Mouse (Mus musculus) MEL (cell line): ENCODE measurements around the gene Adprh. TPM values are rescaled to one million over a fixed set of nuclear protein-coding genes. Genes with fewer than 3 reads are reported as not detected.

Experiments
- DNase-seq: peaks from one replicate; pipeline ENCODE4 v3.0.0; 2011; ENCODE audit warnings: low read depth, low spot score
- H3K27ac ChIP-seq: 2 replicates; pipeline ENCODE4 v1.5.1; 2012; ENCODE audit warnings: low read depth, mild to moderate bottlenecking, control low read depth, low read length, moderate library complexity; ENCODE audit not compliant: control insufficient read depth
- H3K27me3 ChIP-seq, 2 experiments: fragments of 150-350 bp in 1 of 2; sonication (generic) in 1 of 2; 2 replicates each; pipeline ENCODE4 v1.6.1; 2012; ENCODE audit warnings: low read length in 2 of 2, mild to moderate bottlenecking in 2 of 2, improper control_type of control experiment in 1 of 2, moderate library complexity in 1 of 2; ENCODE audit not compliant: insufficient read depth in 2 of 2, control insufficient read depth in 1 of 2
- H3K36me3 ChIP-seq, 2 experiments: 2 replicates each; pipeline ENCODE4 v1.6.1; 2012 to 2014; ENCODE audit warnings: low read length in 2 of 2, improper control_type of control experiment in 1 of 2, inconsistent platforms in 1 of 2, mild to moderate bottlenecking in 1 of 2; ENCODE audit not compliant: insufficient read depth in 2 of 2, control insufficient read depth in 1 of 2
- H3K4me1 ChIP-seq, 2 experiments: fragments of 150-350 bp in 1 of 2; sonication (generic) in 1 of 2; 2 replicates each; pipeline ENCODE4 v1.6.1; 2012; ENCODE audit warnings: low read length in 2 of 2, improper control_type of control experiment in 1 of 2, mild to moderate bottlenecking in 1 of 2; ENCODE audit not compliant: insufficient read depth in 2 of 2, control insufficient read depth in 1 of 2
- H3K4me3 ChIP-seq, 2 experiments: fragments of 150-350 bp in 1 of 2; sonication (generic) in 1 of 2; 2 replicates each; pipeline ENCODE4 v1.5.1; 2012; ENCODE audit warnings: low read depth in 2 of 2, low read length in 2 of 2, mild to moderate bottlenecking in 2 of 2, moderate library complexity in 2 of 2, control low read depth in 1 of 2, improper control_type of control experiment in 1 of 2; ENCODE audit not compliant: control insufficient read depth in 1 of 2, insufficient read depth in 1 of 2
- H3K79me2 ChIP-seq: 2 replicates; pipeline ENCODE4 v1.6.1; 2012; ENCODE audit warnings: mild to moderate bottlenecking, low read length, moderate library complexity; ENCODE audit not compliant: control insufficient read depth, poor library complexity, insufficient read depth
- H3K9ac ChIP-seq: 2 replicates; pipeline ENCODE4 v1.6.1; 2012; ENCODE audit warnings: low read depth, mild to moderate bottlenecking, control low read depth, low read length, moderate library complexity; ENCODE audit not compliant: control insufficient read depth, poor library complexity, severe bottlenecking
- H3K9me3 ChIP-seq: fragments of 150-350 bp; sonication (generic); replicated peaks from 2 replicates; pipeline ENCODE4 v1.6.1; 2012; ENCODE audit warnings: mild to moderate bottlenecking, low read length, improper control_type of control experiment, moderate library complexity; ENCODE audit not compliant: insufficient read depth
- BHLHE40 ChIP-seq: IDR thresholded peaks from 2 replicates; pipeline ENCODE4 v1.6.1; 2012; ENCODE audit warnings: low read depth, mild to moderate bottlenecking, inconsistent platforms, low read length, improper control_type of control experiment, borderline replicate concordance
- CHD1 ChIP-seq: IDR thresholded peaks from 2 replicates; pipeline ENCODE4 v1.6.1; 2012; ENCODE audit warnings: low read depth, mild to moderate bottlenecking, inconsistent platforms, low read length, improper control_type of control experiment
- CTCF ChIP-seq, 3 experiments: IDR thresholded peaks in 2 of 3; conservative IDR thresholded peaks in 1 of 3; 2 replicates each; pipeline ENCODE4 v1.5.1; 2011 to 2012; ENCODE audit warnings: low read length in 3 of 3, low read depth in 2 of 3, mild to moderate bottlenecking in 2 of 3, improper control_type of control experiment in 1 of 3, inconsistent platforms in 1 of 3, mixed read lengths in 1 of 3, moderate library complexity in 1 of 3; ENCODE audit not compliant: control insufficient read depth in 1 of 3, insufficient read depth in 1 of 3, poor library complexity in 1 of 3, severe bottlenecking in 1 of 3
- E2F4 ChIP-seq: IDR thresholded peaks from 2 replicates; pipeline ENCODE4 v1.6.1; 2011; ENCODE audit warnings: low read depth, low read length, improper control_type of control experiment, borderline replicate concordance
- EP300 ChIP-seq, 2 experiments: IDR thresholded peaks; 2 replicates each; pipeline ENCODE4 v1.6.1; 2011; ENCODE audit warnings: improper control_type of control experiment in 2 of 2, low read length in 2 of 2, low read depth in 1 of 2, mild to moderate bottlenecking in 1 of 2
- ETS1 ChIP-seq: IDR thresholded peaks from 2 replicates; pipeline ENCODE4 v1.6.1; 2012; ENCODE audit warnings: low read depth, mild to moderate bottlenecking, inconsistent platforms, low read length, improper control_type of control experiment, moderate library complexity
- GATA1 ChIP-seq: IDR thresholded peaks from 2 replicates; pipeline ENCODE4 v1.6.1; 2011; ENCODE audit warnings: low read depth, low read length, improper control_type of control experiment
- HCFC1 ChIP-seq: IDR thresholded peaks from 2 replicates; pipeline ENCODE4 v1.6.1; 2012; ENCODE audit warnings: low read depth, mild to moderate bottlenecking, inconsistent platforms, low read length, improper control_type of control experiment, moderate library complexity
- JUND ChIP-seq: IDR thresholded peaks from 2 replicates; pipeline ENCODE4 v1.6.1; 2011; ENCODE audit warnings: low read depth, mild to moderate bottlenecking, improper control_type of control experiment, low read length
- MAFK ChIP-seq: IDR thresholded peaks from 2 replicates; pipeline ENCODE4 v1.6.1; 2011; ENCODE audit warnings: low read depth, mild to moderate bottlenecking, low read length, improper control_type of control experiment, borderline replicate concordance
- MAZ ChIP-seq: IDR thresholded peaks from 2 replicates; pipeline ENCODE4 v1.6.1; 2012; ENCODE audit warnings: low read depth, mild to moderate bottlenecking, inconsistent platforms, low read length, improper control_type of control experiment
- MEF2A ChIP-seq: IDR thresholded peaks from 2 replicates; pipeline ENCODE4 v1.6.1; 2014; ENCODE audit warnings: low read depth, mild to moderate bottlenecking, inconsistent platforms, low read length, improper control_type of control experiment; ENCODE audit not compliant: poor library complexity, insufficient replicate concordance, severe bottlenecking; ENCODE audit errors: extremely low read depth
- MYB ChIP-seq: IDR thresholded peaks from 2 replicates; pipeline ENCODE4 v1.6.1; 2011; ENCODE audit warnings: mild to moderate bottlenecking, low read depth, low read length, improper control_type of control experiment
- NELFE ChIP-seq: IDR thresholded peaks from 2 replicates; pipeline ENCODE4 v1.6.1; 2011; ENCODE audit warnings: low read depth, low read length, improper control_type of control experiment
- POLR2A ChIP-seq, 2 experiments: IDR thresholded peaks; 2 replicates each; pipeline ENCODE4 v1.6.1; 2011 to 2012; ENCODE audit warnings: low read length in 2 of 2, mild to moderate bottlenecking in 2 of 2, control low read depth in 1 of 2, improper control_type of control experiment in 1 of 2, low read depth in 1 of 2, moderate library complexity in 1 of 2; ENCODE audit not compliant: control insufficient read depth in 1 of 2, insufficient read depth in 1 of 2, poor library complexity in 1 of 2
- POLR2AphosphoS2 ChIP-seq: IDR thresholded peaks from 2 replicates; pipeline ENCODE4 v1.6.1; 2011; ENCODE audit warnings: low read length, improper control_type of control experiment
- RAD21 ChIP-seq: IDR thresholded peaks from 2 replicates; pipeline ENCODE4 v1.6.1; 2011; ENCODE audit warnings: mild to moderate bottlenecking, low read depth, low read length, improper control_type of control experiment
- RCOR1 ChIP-seq: IDR thresholded peaks from 2 replicates; pipeline ENCODE4 v1.6.1; 2012; ENCODE audit warnings: low read depth, mild to moderate bottlenecking, inconsistent platforms, low read length, improper control_type of control experiment
- SMC3 ChIP-seq: IDR thresholded peaks from 2 replicates; pipeline ENCODE4 v1.6.1; 2011; ENCODE audit warnings: low read depth, low read length, improper control_type of control experiment
- TBP ChIP-seq: IDR thresholded peaks from 2 replicates; pipeline ENCODE4 v1.8.0; 2011; ENCODE audit warnings: low read depth, low read length, improper control_type of control experiment
- TCF12 ChIP-seq: IDR thresholded peaks from 2 replicates; pipeline ENCODE4 v1.6.1; 2014; ENCODE audit warnings: low read depth, mild to moderate bottlenecking, inconsistent platforms, low read length, improper control_type of control experiment, moderate library complexity
- UBTF ChIP-seq: IDR thresholded peaks from 2 replicates; pipeline ENCODE4 v1.6.1; 2012; ENCODE audit warnings: low read depth, mild to moderate bottlenecking, inconsistent platforms, low read length, improper control_type of control experiment, moderate library complexity, borderline replicate concordance; ENCODE audit not compliant: insufficient read depth
- USF1 ChIP-seq: IDR thresholded peaks from 2 replicates; pipeline ENCODE4 v1.6.1; 2014; ENCODE audit warnings: low read depth, mild to moderate bottlenecking, inconsistent platforms, low read length, improper control_type of control experiment, moderate library complexity
- ZC3H11A ChIP-seq: IDR thresholded peaks from 2 replicates; pipeline ENCODE4 v1.6.1; 2012; ENCODE audit warnings: low read depth, mild to moderate bottlenecking, inconsistent platforms, low read length, improper control_type of control experiment
- ZMIZ1 ChIP-seq: IDR thresholded peaks from 2 replicates; pipeline ENCODE4 v1.6.1; 2012; ENCODE audit warnings: low read depth, mild to moderate bottlenecking, inconsistent platforms, low read length, improper control_type of control experiment, moderate library complexity
- polyA plus RNA-seq, 2 experiments: library from polyadenylated mRNA; stranded (reverse) in 1 of 2; unstranded in 1 of 2; fragments of >175 nt in 1 of 2; fragments of >200 nt in 1 of 2; gene quantifications; 2 replicates each; pipeline versions ENCODE4 v1.2.1 to v1.2.4; 2012; ENCODE audit warnings: low replicate concordance in 2 of 2, low read depth in 1 of 2; ENCODE audit not compliant: insufficient read length in 2 of 2, insufficient read depth in 1 of 2, missing spikeins in 1 of 2
- total RNA-seq: library from RNA; depleted of rRNA; stranded (reverse); fragments of 300-350 nt; gene quantifications from 2 replicates; pipeline ENCODE4 v1.2.3, GENCODE M21; 2012

Gene Adprh
- total and polyA plus RNA-seq, 3 experiments, result 20.1 to 86.7 TPM; not detected in 1

GRCm38 (mm10) chr16:38471697-38472506 is 19.4 kb upstream of the Adprh start:
- Histone ChIP-seq H3K27me3 (no peaks in the 10 kb centered on the region), H3K79me2 (no peaks in the 10 kb centered on the region; the same call in 1 of the 2 replicates), H3K4me3 (peak overlapping the region; percentile 4 to 33), H3K4me1 (peaks cover 11 to 33% of the 10 kb centered on the region in 2 experiments), H3K36me3 (peaks cover 0 to 37% of the 10 kb centered on the region in 2 experiments; a peak in 2 of 4 replicates), H3K9me3 (no peaks in the 10 kb centered on the region), H3K9ac (no peak overlapping the region), H3K27ac (no peak overlapping the region)
- TF ChIP-seq MAZ (no peak), RAD21 (peak; percentile 20; the same call in 1 of the 2 replicates), EP300 (IDR thresholded peaks at IDR 0.05; ENCODE audit: low read depth in 1 of 2, low read length in 2 of 2) (0 out of 4 replicates have a peak, but pooled peaks of 1 of the 2 experiments have one; percentile 12), TBP (peak; percentile 94), HCFC1 (0 out of 2 replicates have a peak, but pooled peaks have one; percentile 7), E2F4 (no peak), POLR2AphosphoS2 (0 out of 2 replicates have a peak, but pooled peaks have one; percentile 42), MYB (no peak), USF1 (no peak), ZMIZ1 (peak; percentile 98), ETS1 (peak; percentile 38; the same call in 1 of the 2 replicates), ZC3H11A (0 out of 2 replicates have a peak, but pooled peaks have one; percentile 10), CTCF (IDR thresholded peaks at IDR 0.05 in 2 of 3, conservative IDR thresholded peaks at IDR 0.05 in 1 of 3; ENCODE audit: control insufficient read depth in 1 of 3, insufficient read depth in 1 of 3, low read depth in 2 of 3, low read length in 3 of 3, poor library complexity in 1 of 3, severe bottlenecking in 1 of 3) (0 out of 6 replicates have a peak, but pooled peaks of 1 of the 3 experiments have one; percentile 5), POLR2A (IDR thresholded peaks at IDR 0.05; ENCODE audit: control insufficient read depth in 1 of 2, insufficient read depth in 1 of 2, low read depth in 1 of 2, low read length in 2 of 2, poor library complexity in 1 of 2) (peak in 1 of 2 experiments; percentile 59; a peak in 2 of 4 replicates), GATA1 (peak; percentile 42; the same call in 1 of the 2 replicates), SMC3 (peak; percentile 26; the same call in 1 of the 2 replicates), NELFE (peak; percentile 47; the same call in 1 of the 2 replicates)
- peak; percentile 52 for DNase-seq

GRCm38 (mm10) chr16:38469437-38469836 is 16.9 kb upstream of the Adprh start:
- peaks cover 2 to 22% of the 10 kb centered on the region in 2 experiments for H3K4me1 ChIP-seq
- no peak overlapping the region for H3K27ac ChIP-seq
- H3K27me3 ChIP-seq, result no peaks in the 10 kb centered on the region

More at GRCm38 (mm10) chr16:38469437-38469836, 16.9 kb upstream of the Adprh start:
- peaks cover 0 to 24% of the 10 kb centered on the region in 2 experiments; a peak in 2 of 4 replicates for H3K36me3 ChIP-seq
- no peaks in the 10 kb centered on the region for H3K9me3 ChIP-seq
- no peaks in the 10 kb centered on the region for H3K79me2 ChIP-seq
- H3K4me3 ChIP-seq, result no peak overlapping the region
- TF ChIP-seq MEF2A, result no peak
- no peak for TF ChIP-seq RCOR1
- no peak for TF ChIP-seq MAFK
- no peak for TF ChIP-seq ZMIZ1
- no peak for TF ChIP-seq TCF12
- no peak for TF ChIP-seq CHD1
- no peak for TF ChIP-seq UBTF
- no peak for TF ChIP-seq JUND
- TF ChIP-seq TBP, result no peak
- no peak for TF ChIP-seq HCFC1
- TF ChIP-seq BHLHE40, result no peak
- H3K9ac ChIP-seq, result no peak overlapping the region
- no peak for DNase-seq
